Mouse (Mus musculus) cortical plate, adult 2 months (tissue): ENCODE measurements at regions not wholly inside any gene's neighbourhood (a gene's known extent, or its start where the extent isn't known, plus 50 kb on each side); places are given as distances from the start of the nearest gene placed in this dataset.

ENCODE experiments used
- H3K27ac ChIP-seq: fragments of 200-500 bp; 2 replicates; pipeline ENCODE4 v1.5.1; 2012; ENCODE audit warnings: low read length, control low read depth, inconsistent platforms; ENCODE audit not compliant: insufficient read depth
- H3K4me1 ChIP-seq: fragments of 200-500 bp; 2 replicates; pipeline ENCODE4 v1.6.1; 2011; ENCODE audit warnings: low read length; ENCODE audit not compliant: control insufficient read depth, insufficient read depth
- H3K4me3 ChIP-seq: fragments of 200-500 bp; 2 replicates; pipeline ENCODE4 v1.5.1; 2011; ENCODE audit warnings: mild to moderate bottlenecking, low read length, control low read depth; ENCODE audit not compliant: insufficient read depth
- CTCF ChIP-seq: fragments of 200-500 bp; IDR thresholded peaks from 2 replicates; pipeline ENCODE4 v1.5.1; 2011; ENCODE audit warnings: mild to moderate bottlenecking, control low read depth, low read length; ENCODE audit not compliant: insufficient read depth; ENCODE audit errors: extremely low read depth
- POLR2A ChIP-seq: fragments of 200-500 bp; IDR thresholded peaks from 2 replicates; pipeline ENCODE4 v1.6.1; 2011; ENCODE audit warnings: mild to moderate bottlenecking, low read length, control low read depth; ENCODE audit not compliant: insufficient read depth; ENCODE audit errors: extremely low read depth

DNA sequence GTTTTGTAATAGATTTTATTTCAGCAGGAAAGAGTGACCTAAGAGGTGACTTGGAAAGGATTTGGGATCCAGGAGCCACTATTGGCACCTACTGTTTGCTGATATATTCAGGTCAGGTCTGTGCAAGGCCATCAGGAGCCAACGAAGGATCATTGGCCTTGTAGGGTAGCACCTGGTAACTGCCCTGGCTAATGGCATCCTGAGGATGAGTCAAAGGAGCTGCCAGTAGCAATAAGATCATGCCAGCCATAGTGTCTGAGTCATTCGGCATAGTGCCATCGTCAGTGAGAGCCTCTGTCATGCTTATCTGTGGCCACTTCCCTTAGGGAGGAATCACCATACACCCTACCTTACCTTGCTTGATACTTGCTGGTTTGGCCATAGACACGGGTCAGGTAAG is 1455.1 kb downstream of the Slc22a22 start:
- no peak overlapping the region for H3K4me3 ChIP-seq
- TF ChIP-seq CTCF (no peak), POLR2A (no peak)
- no peak overlapping the region for H3K27ac ChIP-seq
- H3K4me1 ChIP-seq = no peaks in the 10 kb centered on the region

DNA sequence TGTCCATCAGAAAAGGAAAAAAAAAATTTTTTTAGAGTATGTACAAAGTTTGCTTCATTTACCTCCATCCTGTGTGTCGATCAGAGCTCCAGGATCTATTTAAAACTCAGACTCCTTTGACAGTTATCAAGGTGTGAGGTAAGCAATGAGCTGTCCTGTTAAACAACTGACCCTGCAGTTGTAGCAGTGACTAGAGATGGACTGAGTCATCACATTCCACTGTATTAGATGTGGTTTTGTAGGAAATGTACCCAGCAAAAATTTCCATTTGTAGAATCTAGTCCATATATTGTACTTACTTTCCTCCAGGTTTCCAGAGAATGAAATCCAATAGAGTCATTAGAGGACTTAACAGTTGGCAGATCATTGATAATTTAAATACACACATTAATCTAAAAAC is 1459.3 kb downstream of the Slc22a22 start:
- Histone ChIP-seq H3K4me3 (no peak overlapping the region), H3K27ac (no peak overlapping the region), H3K4me1 (no peaks in the 10 kb centered on the region)
- TF ChIP-seq CTCF (no peak), POLR2A (no peak)

GRCm38 (mm10) chr15:56017561-56017960 is 1459.9 kb downstream of the Slc22a22 start:
- Histone ChIP-seq H3K4me3 (no peak overlapping the region), H3K4me1 (no peaks in the 10 kb centered on the region)
- TF ChIP-seq CTCF = no peak
- no peak for TF ChIP-seq POLR2A

GRCm38 (mm10) chr15:56016070-56016469 is 1461.4 kb downstream of the Slc22a22 start:
- H3K27ac ChIP-seq = no peak overlapping the region
- TF ChIP-seq CTCF (no peak), POLR2A (no peak)
- H3K4me1 ChIP-seq = no peaks in the 10 kb centered on the region
- H3K4me3 ChIP-seq = no peak overlapping the region

More at GRCm38 (mm10) chr15:56017561-56017960, 1459.9 kb downstream of the Slc22a22 start:
- H3K27ac ChIP-seq = no peak overlapping the region

GRCm38 (mm10) chr15:56014059-56014620 is 1463.3 kb downstream of the Slc22a22 start:
- Histone ChIP-seq H3K27ac (no peak overlapping the region), H3K4me3 (no peak overlapping the region), H3K4me1 (no peaks in the 10 kb centered on the region)
- TF ChIP-seq POLR2A (no peak), CTCF (no peak)

DNA sequence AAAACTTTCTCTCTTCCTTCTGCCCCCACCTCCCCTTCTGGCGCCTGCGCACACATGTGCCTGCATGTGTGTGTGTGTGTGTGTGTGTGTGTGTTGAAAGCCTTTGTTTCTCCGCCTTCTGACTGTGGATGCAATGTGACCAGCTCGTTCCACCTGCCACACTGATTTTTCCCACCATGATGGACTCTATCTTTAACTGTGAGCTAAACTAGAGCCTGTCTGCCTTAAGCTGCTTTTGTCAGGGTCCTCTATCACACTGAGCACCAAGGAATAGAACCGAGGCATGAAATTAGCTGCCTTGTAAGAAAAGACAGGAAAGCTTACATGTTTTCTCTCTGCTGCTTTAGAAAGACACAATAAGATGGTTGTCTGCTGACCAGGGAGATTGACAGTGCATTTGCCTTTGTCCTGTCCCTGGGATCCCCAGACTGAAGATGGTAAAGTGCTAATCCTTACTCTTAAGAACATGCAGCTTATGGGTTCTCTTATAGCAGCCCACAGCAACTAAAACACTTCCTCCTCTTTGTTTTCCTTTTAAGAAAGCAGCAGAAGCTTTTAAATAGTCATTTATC is 1468.7 kb downstream of the Slc22a22 start:
- H3K27ac ChIP-seq = no peak overlapping the region
- TF ChIP-seq POLR2A (no peak), CTCF (no peak)

DNA sequence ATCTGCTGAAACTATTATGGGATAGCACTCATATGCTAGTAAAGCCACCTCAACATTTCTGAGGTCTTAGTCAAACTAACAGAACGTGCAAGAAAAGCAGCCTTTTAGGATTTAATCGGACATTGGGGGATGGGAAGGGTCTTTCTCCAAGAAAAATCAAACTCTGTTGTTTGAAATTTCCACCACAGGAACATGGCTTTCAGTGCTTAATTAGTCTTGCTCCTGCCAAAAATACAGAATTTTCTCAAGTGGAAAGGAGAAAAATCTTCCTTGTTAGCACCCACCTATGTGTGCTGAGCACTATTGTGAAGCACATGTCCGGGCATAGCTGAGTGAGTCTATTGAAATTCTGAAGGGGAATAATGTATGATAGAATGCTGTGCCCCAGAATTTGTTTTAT is 1470.0 kb downstream of the Slc22a22 start:
- no peaks in the 10 kb centered on the region for H3K4me1 ChIP-seq
- H3K4me3 ChIP-seq = no peak overlapping the region
- TF ChIP-seq POLR2A = no peak
- TF ChIP-seq CTCF = no peak
- no peak overlapping the region for H3K27ac ChIP-seq

More for the DNA sequence above, 1468.7 kb downstream of the Slc22a22 start:
- Histone ChIP-seq H3K4me3 (no peak overlapping the region), H3K4me1 (no peaks in the 10 kb centered on the region)

DNA sequence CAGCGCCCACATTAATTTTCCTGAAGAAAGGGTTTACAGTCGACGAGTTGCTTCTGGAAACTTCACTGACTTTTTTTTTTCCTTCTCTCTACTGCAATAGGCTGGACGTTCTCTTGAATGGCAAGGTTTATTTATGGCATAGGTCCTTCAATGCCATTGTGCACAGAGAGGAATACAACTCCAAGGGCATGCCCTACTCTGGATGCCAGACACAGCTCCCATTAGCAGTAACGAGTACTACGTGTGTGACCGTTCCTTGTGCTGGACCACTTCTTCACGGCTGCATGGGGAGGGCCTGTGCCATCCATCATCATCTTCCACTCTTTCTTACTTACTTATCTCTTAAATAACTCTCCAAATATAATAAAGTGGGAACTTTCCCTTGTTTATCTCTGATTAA is 1472.1 kb downstream of the Slc22a22 start:
- no peak overlapping the region for H3K27ac ChIP-seq
- TF ChIP-seq CTCF (no peak), POLR2A (no peak)
- H3K4me1 ChIP-seq = no peaks in the 10 kb centered on the region
- no peak overlapping the region for H3K4me3 ChIP-seq

DNA sequence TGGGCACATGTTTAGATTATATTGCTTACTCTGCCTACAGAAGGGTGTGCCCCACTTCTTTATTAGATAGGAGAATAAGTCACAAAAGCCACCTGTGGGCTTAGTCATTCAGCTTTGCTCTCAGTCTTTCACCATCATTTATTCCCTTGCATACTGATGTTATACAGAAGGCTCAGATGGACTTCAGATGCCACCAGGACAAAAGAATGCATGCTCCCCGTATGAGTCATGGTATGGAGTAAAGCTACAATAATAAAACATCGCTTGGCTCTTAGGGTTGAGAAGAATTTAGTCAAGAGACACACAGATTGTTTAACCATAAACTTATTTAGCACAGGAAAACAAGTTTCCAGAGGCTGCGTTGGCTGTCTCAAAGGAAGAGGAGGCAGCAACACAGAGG is 1473.5 kb downstream of the Slc22a22 start:
- TF ChIP-seq CTCF = no peak
- TF ChIP-seq POLR2A = no peak
- Histone ChIP-seq H3K27ac (no peak overlapping the region), H3K4me3 (no peak overlapping the region), H3K4me1 (no peaks in the 10 kb centered on the region)

DNA sequence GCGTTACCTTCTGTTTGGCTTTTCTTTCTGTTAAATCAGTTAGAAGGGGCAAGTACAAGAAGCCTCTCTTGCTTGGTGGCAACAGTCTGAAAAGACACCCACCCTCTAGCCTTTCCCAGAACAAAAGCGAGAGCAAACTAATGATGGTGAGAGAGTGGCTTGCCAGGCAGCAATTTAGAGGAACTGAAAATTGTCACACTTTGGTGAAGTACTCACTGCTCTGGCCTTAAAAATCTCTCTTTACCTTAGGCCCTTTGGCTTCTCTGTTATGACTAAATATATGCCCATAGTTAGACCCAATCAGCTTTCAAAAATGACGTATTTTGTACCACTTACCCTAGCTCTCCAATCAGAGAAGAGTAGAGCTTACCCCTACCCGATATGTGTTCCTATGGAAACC is 1477.8 kb downstream of the Slc22a22 start:
- H3K4me3 ChIP-seq = no peak overlapping the region
- no peak overlapping the region for H3K27ac ChIP-seq
- no peaks in the 10 kb centered on the region for H3K4me1 ChIP-seq
- TF ChIP-seq CTCF (no peak), POLR2A (no peak)

GRCm38 (mm10) chr15:55997977-55998376 is 1479.4 kb downstream of the Slc22a22 start:
- no peak for TF ChIP-seq CTCF
- Histone ChIP-seq H3K27ac (no peak overlapping the region), H3K4me1 (no peaks in the 10 kb centered on the region), H3K4me3 (no peak overlapping the region)
